Mouse (Mus musculus) heart, embryonic 14.5 days (tissue): ENCODE data around the gene Srcin1. TPM values are rescaled to one million over a fixed set of nuclear protein-coding genes. Genes with fewer than 3 reads are reported as not detected.
A peak's percentile ranks its signal among the peaks of the same experiment; 100 is the strongest.

ENCODE experiments used
- ATAC-seq: fragments of 200-750 bp; cut with Nextera tagmentation; 2 replicates; pipeline ENCODE4 v1.8.0; 2017; ENCODE audit warnings: low read depth, moderate TSS enrichment; ENCODE audit not compliant: insufficient number of reproducible peaks, insufficient read depth, low FRiP score
- H3K27ac ChIP-seq, 2 experiments: fragments of 200-500 bp in 1 of 2; fragments of 300-500 bp in 1 of 2; sonication (generic) in 1 of 2; replicated peaks in 1 of 2; 2 replicates each; pipeline ENCODE4 v1.5.1; 2012 to 2014; ENCODE audit warnings: low read depth in 2 of 2, low read length in 2 of 2, control low read depth in 1 of 2, mild to moderate bottlenecking in 1 of 2, mixed read lengths in 1 of 2; ENCODE audit not compliant: control insufficient read depth in 1 of 2, insufficient read depth in 1 of 2
- H3K27me3 ChIP-seq: fragments of 300-500 bp; sonication (generic); 2 replicates; pipeline ENCODE4 v1.6.1; 2014; ENCODE audit warnings: mild to moderate bottlenecking, low read length, control low read depth; ENCODE audit not compliant: control insufficient read depth, insufficient read depth
- H3K36me3 ChIP-seq: fragments of 300-500 bp; sonication (generic); 2 replicates; pipeline ENCODE4 v1.6.1; 2014; ENCODE audit warnings: mild to moderate bottlenecking, control low read depth, low read length, mixed read lengths; ENCODE audit not compliant: control insufficient read depth, insufficient read depth
- H3K4me1 ChIP-seq, 2 experiments: fragments of 200-500 bp in 1 of 2; fragments of 300-500 bp in 1 of 2; sonication (generic) in 1 of 2; 2 replicates each; pipeline ENCODE4 v1.6.1; 2012 to 2014; ENCODE audit warnings: low read length in 2 of 2, control low read depth in 1 of 2, mixed read lengths in 1 of 2; ENCODE audit not compliant: control insufficient read depth in 2 of 2, insufficient read depth in 2 of 2
- H3K4me2 ChIP-seq: fragments of 300-500 bp; sonication (generic); 2 replicates; pipeline ENCODE4 v1.6.1; 2014; ENCODE audit warnings: mild to moderate bottlenecking, low read length
- H3K4me3 ChIP-seq, 2 experiments: fragments of 200-500 bp in 1 of 2; fragments of 300-500 bp in 1 of 2; sonication (generic) in 1 of 2; 2 replicates each; pipeline ENCODE4 v1.5.1; 2012 to 2014; ENCODE audit warnings: low read length in 2 of 2, mild to moderate bottlenecking in 2 of 2, control low read depth in 1 of 2, low read depth in 1 of 2, moderate library complexity in 1 of 2; ENCODE audit not compliant: control insufficient read depth in 1 of 2, insufficient read depth in 1 of 2
- H3K9ac ChIP-seq: fragments of 300-500 bp; sonication (generic); 2 replicates; pipeline ENCODE4 v1.6.1; 2014; ENCODE audit warnings: mild to moderate bottlenecking, low read length
- H3K9me3 ChIP-seq: fragments of 300-500 bp; sonication (generic); 2 replicates; pipeline ENCODE4 v1.6.1; 2016; ENCODE audit warnings: low read length, control low read depth; ENCODE audit not compliant: control insufficient read depth
- WGBS: fragments of 180-500 bp; shearing (Covaris S2); extraction: QIAGEN DNeasy Blood & Tissue Kit; methylation state at CpG from one replicate; pipeline ENCODE4 v1.1.7; 2014; 5-methylcytosine and 5-hydroxymethylcytosine counted together
- polyA plus RNA-seq: library from polyadenylated mRNA; unstranded; fragments of >200 nt; fragmentation: Nextera tagmentation; extraction: Ambion mirVana; gene quantifications from 2 replicates; pipeline ENCODE4 v1.2.1, GENCODE M21; 2014

Gene Srcin1
- polyA plus RNA-seq, 1 experiment from 2014 or later = 0.22 TPM

DNA sequence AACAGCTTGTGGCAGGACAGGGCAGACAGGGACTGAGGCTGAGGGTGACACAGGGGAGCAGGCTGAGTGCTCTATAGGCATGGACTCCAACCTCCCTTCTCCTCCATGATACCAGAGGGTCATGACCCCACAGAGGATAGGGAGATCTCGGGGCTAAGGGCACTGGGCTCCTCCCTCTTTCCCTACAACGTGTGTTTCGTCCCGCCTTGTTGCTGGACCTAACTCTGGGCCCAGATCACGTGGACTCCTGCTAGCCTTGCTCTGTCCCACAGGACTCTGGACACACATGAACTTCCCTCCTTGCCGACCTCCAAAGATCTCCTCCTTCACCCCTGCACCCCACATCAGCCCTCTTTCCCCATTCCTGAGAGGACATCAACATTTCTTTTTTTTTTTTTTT lies 20.8 kb downstream of the Srcin1 start:
- Histone ChIP-seq H3K36me3 (no peaks in the 10 kb centered on the region), H3K9ac (no peak overlapping the region), H3K4me2 (no peak overlapping the region), H3K27me3 (peaks cover 63% of the 10 kb centered on the region), H3K9me3 (no peaks in the 10 kb centered on the region), H3K27ac (no peak overlapping the region), H3K4me3 (no peak overlapping the region), H3K4me1 (peaks cover 2 to 6% of the 10 kb centered on the region in 2 experiments; a peak in 2 of 4 replicates)
- no peak for ATAC-seq
- 36% methylated on average over 6 of the region's 6 CpGs for WGBS

DNA sequence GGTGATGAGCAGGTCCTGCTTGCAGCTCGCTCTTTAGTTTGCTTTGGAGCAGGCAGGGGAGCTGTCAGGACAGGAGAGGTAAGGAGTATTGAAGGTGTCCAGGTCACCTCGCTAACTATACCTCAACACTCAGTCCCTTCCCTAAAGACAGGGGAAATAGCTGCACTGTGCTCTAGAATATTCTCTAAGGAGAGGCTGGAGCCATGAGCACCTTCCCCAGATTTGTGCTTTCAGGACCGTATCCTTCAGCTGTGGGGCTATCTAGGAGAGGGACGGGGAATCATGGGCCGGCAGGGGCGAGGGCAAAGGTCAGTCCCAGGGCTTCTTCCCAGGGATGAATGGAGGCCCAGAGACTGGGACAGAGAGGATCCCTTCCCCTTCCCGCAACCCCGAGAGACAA lies 23.8 kb downstream of the Srcin1 start:
- Histone ChIP-seq H3K9me3 (no peaks in the 10 kb centered on the region), H3K27me3 (peaks cover 72% of the 10 kb centered on the region), H3K9ac (no peak overlapping the region), H3K36me3 (no peaks in the 10 kb centered on the region), H3K4me2 (no peak overlapping the region), H3K4me1 (peaks cover 0 to 2% of the 10 kb centered on the region in 2 experiments; a peak in 2 of 4 replicates), H3K4me3 (no peak overlapping the region), H3K27ac (no peak overlapping the region)
- no peak for ATAC-seq
- WGBS = 7% methylated on average over 7 of the region's 8 CpGs

DNA sequence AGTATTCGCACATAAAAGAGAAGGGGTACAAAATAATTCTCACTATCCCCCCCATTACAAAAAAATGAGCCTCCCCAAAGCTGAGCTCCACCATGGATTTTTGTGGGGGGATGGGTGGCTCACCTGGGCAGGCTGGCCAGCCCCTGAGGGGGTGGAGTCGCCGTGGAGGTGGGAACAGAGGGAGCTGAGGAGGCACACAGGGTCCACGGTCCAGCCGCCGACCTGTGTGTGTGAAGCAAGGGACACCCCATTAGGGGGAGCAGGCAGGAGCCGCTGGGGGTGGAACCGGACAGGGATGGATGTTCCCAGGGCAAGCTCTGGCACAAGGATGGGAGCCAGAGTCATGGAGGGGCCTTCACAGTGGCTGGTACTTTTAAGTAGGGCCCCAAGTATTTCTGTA lies 27.2 kb downstream of the Srcin1 start:
- Histone ChIP-seq H3K27ac (no peak overlapping the region), H3K9ac (no peak overlapping the region), H3K4me1 (peaks cover 4 to 11% of the 10 kb centered on the region in 2 experiments; a peak in 3 of 4 replicates), H3K4me2 (no peak overlapping the region), H3K27me3 (peaks cover 97% of the 10 kb centered on the region), H3K36me3 (no peaks in the 10 kb centered on the region), H3K9me3 (no peaks in the 10 kb centered on the region), H3K4me3 (no peak overlapping the region)
- WGBS = 42% methylated on average over 8 of the region's 8 CpGs
- ATAC-seq = no peak

DNA sequence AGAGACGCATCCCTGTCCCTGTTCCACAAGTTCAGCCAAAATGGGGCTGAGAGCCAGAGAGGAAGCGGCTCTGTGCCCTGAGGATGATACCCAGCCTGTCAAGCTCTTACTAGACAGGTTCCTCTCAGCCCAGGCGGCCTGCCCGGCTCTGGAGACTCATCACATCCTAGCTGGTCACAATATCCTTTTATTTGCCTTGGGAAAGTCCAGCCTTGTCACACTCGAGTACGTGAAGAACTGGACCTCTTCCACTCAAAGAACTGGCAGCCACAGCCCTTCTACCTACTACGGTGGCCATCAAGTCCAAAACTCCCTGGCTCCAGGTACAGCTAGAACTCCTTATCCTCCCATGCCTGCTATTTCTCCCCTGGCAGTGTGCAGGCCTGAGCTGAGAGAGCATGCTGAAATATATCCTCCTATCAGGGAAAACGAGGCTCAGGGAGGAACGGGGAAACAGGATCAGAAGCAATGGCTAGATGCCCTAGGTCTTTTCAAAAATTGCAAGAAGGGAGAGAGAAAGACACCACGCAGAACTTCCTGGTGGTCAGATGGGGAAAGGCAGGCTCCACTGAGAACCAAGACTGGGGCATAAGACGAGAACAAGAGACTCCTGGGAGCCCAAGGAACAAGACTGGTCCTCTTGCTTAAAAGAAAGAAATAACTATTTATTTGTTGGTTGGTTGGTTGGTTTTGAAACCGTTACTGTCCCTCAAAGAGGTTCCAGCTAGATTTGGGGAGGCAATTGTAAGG lies 27.9 kb downstream of the Srcin1 start:
- no peak overlapping the region for H3K9ac ChIP-seq
- H3K4me3 ChIP-seq = no peak overlapping the region
- no peaks in the 10 kb centered on the region for H3K9me3 ChIP-seq
- H3K36me3 ChIP-seq = no peaks in the 10 kb centered on the region
- 53% methylated on average over 12 of the region's 12 CpGs for WGBS
- no peak for ATAC-seq
- H3K4me2 ChIP-seq = no peak overlapping the region
- no peak overlapping the region for H3K27ac ChIP-seq
- peaks cover 4 to 11% of the 10 kb centered on the region in 2 experiments; a peak in 3 of 4 replicates for H3K4me1 ChIP-seq
- H3K27me3 ChIP-seq = peaks cover 100% of the 10 kb centered on the region

DNA sequence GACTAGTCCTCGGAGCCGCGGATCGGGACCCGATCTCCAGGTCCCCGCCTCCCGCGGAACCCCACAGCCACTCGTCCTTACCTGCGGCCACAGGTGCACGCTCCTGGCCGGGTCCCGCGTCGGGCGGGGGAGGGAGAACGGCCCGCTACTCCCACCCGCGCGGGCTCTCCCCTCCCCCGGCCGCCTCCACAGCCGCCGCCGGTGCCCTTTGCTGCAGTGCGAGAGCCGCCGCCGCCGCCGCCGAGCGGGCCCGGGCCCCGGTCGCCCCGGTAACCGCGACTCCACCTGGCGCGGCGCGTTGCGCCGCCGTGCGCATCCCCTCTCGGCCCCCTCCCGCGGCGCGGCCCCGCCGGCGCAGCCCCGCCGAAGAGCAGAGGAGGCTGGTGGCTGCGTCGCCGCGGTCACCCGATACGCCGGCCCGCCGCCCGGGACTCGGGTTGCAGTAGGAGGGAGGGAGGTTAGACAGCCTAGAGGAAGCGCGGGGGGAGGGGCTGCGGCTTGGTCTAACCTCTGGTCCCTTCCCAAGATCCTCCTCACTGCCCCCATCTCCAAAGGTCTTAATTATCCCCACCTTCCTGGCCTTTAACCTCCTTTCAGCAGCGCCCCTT lies 29.1 kb downstream of the Srcin1 start:
- H3K4me1 ChIP-seq = peaks cover 4 to 11% of the 10 kb centered on the region in 2 experiments; a peak in 3 of 4 replicates
- H3K27ac ChIP-seq = no peak overlapping the region
- under 1% methylated on average over 38 of the region's 73 CpGs for WGBS
- peak overlapping the region; percentile 66 for H3K9ac ChIP-seq
- peaks cover 100% of the 10 kb centered on the region for H3K27me3 ChIP-seq
- peak overlapping the region; percentile 99 for H3K4me2 ChIP-seq
- no peaks in the 10 kb centered on the region for H3K36me3 ChIP-seq
- H3K9me3 ChIP-seq = no peaks in the 10 kb centered on the region
- no peak for ATAC-seq
- peak overlapping the region; percentile 50 to 65 for H3K4me3 ChIP-seq

DNA sequence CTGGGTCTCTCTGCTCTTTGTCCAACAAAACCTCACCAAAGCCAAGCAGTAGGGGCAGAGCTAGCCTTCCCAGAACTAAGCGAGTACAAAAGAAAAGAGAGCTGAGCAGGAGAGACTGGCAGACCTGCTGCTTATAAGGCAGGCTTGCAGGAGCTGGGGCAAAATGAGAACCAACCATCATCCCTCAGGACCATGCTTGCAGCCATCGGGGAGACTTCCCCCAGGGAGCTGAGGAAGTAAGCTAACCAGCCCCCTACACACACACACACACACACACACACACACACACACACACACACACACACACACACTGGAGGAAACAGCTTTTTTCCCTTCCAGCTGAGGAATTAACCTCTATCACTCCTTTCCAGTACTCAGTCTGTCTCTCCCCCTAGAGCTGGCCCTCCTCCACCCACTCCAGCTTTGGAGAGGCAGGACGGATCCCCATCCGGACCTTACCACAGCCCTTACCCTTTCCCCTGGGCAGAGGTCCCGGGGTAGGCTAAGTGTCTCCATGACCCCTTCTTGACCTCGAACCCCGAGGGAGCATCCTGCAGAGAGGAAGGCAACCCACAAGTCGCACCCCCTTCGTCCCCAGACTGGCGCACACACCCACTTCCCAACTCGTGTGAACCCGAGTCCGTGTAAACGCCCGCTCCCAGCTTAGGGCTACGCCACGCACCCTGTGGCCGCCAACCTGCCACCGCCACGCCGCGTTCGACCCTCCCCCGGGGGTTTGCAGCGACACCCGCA lies 30.0 kb downstream of the Srcin1 start:
- no peaks in the 10 kb centered on the region for H3K36me3 ChIP-seq
- peaks cover 4 to 11% of the 10 kb centered on the region in 2 experiments; a peak in 3 of 4 replicates for H3K4me1 ChIP-seq
- peak overlapping the region; percentile 28 to 65; a peak in 3 of 4 replicates for H3K4me3 ChIP-seq
- H3K9ac ChIP-seq = peak overlapping the region; percentile 66; the same call in 1 of the 2 replicates
- peaks cover 100% of the 10 kb centered on the region for H3K27me3 ChIP-seq
- H3K9me3 ChIP-seq = no peaks in the 10 kb centered on the region
- H3K27ac ChIP-seq = no peak overlapping the region
- H3K4me2 ChIP-seq = peak overlapping the region; percentile 99
- 5% methylated on average over 26 of the region's 26 CpGs for WGBS
- no peak for ATAC-seq

DNA sequence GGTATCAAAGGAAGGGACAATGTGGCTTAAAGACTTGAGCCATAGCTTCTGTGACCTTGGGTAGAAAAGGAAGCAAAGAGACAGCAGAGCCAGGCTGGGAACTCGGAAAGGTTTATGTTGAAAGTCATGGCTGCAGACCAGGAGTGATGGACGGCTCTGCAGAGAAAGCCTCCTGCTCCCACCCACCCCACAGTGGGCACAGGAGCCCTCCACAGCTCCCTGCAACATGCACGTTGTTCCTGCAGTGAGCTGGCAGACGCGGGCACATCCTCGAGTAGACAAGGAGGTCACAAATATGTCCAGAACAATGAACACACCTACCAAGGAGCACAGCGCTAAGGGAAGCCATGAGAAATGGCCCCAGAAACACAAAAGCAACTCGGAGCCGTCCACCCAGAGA lies 32.1 kb downstream of the Srcin1 start:
- Histone ChIP-seq H3K27ac (no peak overlapping the region), H3K9me3 (no peaks in the 10 kb centered on the region), H3K9ac (no peak overlapping the region), H3K27me3 (peaks cover 79% of the 10 kb centered on the region), H3K36me3 (no peaks in the 10 kb centered on the region), H3K4me3 (no peak overlapping the region), H3K4me2 (no peak overlapping the region), H3K4me1 (peaks cover 7 to 11% of the 10 kb centered on the region in 2 experiments)
- 73% methylated on average over 9 of the region's 9 CpGs for WGBS
- no peak for ATAC-seq
